Mouse (Mus musculus) MN1 (cell line): Measurements from ENCODE around the gene Tlx2.

Experiments used
- DNase-seq: peaks from one replicate; pipeline ENCODE4 v3.0.0-alpha.2; 2016; ENCODE audit warnings: low spot score

Gene Tlx2

GRCm38 (mm10) chr6:83070247-83070310 lies at the start of gene Tlx2:
Gene Tlx2 (minus strand): TSS chr6:83070293.
- DNase-seq: no peak

DNA sequence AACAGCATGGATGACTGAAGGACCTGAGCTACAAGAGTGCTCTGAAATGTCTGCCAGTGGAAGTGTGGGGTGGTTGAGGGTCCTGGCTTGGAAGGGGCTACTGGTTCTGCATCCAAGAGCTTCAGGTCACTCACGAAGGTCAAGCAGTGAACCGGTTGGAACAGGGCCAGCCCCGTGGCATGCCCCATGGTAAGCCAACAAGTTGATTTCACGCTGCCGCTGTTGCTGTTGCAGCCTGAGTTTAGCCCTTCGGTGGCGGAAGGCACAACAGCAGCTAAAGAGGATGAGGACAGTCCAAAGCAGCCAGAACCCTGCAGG lies 49.6 kb upstream of the Tlx2 start:
- DNase-seq: peak; percentile 60

DNA sequence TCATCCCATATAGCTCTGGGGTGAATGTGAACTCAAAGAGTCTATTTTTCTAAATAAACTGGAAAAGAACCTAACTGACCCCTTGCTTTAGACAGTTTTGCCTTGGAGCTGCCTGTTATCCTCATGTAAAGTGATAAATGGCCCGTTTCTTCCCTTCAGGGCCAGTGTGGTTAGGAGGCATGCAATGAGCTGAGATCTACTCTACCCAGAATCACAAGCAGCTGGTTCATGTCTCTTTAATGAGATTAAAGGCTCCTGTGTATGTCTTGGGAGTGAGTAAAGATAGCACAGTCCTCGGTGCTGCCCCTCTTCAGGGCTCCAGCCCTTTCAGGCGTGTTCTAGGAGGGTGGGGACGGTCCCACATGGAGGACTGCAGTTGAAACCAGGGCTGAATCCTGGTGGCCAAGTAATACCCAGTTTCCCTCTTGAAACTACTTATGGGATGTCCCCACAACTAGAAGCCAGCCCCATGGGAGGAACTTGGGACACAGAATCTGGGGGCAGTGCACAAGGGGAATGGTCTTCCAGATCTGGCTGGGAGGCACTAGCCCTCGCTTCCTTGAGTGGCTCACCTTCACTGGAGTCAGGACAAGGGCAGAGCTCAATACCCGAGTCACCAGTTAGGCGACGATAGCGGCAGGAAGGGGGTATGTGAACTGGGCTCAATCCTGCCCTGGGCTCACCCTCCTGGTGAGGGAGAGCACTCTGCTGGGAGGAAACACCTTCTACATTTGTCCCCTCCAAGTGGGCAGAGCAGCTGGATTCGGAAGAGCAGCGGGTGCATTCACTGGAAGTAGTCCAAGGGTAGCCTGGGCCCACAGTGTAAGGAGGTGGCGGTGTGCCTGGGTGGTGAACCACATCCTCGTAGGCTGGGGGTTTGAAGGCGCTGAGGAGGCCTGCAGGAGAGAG lies 49.0 kb upstream of the Tlx2 start:
- DNase-seq: peak; percentile 70

DNA sequence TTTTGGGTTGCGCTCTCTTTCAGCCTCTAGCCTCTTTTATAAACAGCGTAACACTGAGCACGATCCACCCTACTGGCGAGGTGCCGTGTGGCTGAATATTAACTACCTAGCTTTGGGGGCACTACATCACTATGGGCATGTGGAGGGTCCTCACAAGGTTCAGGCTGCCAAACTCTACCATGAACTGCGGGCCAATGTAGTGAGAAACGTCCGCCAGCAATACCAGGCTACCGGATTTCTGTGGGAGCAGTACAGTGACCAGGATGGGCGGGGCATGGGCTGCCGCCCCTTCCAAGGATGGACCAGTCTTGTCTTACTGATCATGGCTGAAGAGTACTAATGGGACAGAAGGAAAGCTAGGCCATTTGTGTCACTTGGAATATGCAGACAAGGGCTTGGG lies 48.3 kb upstream of the Tlx2 start:
- no peak for DNase-seq

DNA sequence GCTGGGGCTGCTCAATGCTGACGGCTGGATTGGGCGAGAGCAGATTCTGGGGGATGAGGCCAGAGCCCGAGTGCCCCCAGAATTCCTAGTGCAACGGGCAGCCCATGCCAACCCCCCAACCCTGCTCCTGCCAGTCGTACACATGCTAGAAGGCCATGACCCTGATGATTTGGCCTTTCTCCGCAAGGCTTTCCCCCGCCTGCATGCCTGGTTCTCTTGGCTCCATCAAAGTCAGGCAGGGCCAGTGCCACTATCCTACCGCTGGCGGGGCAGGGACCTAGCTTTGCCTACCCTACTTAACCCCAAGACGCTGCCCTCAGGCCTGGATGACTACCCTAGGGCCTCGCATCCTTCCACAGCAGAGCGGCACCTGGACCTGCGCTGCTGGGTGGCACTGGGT lies 47.5 kb upstream of the Tlx2 start:
- no peak for DNase-seq

- DNase-seq: no peak
These were observed 47.0 kb upstream of the Tlx2 start for GRCm38 (mm10) chr6:83117165-83117438.

DNA sequence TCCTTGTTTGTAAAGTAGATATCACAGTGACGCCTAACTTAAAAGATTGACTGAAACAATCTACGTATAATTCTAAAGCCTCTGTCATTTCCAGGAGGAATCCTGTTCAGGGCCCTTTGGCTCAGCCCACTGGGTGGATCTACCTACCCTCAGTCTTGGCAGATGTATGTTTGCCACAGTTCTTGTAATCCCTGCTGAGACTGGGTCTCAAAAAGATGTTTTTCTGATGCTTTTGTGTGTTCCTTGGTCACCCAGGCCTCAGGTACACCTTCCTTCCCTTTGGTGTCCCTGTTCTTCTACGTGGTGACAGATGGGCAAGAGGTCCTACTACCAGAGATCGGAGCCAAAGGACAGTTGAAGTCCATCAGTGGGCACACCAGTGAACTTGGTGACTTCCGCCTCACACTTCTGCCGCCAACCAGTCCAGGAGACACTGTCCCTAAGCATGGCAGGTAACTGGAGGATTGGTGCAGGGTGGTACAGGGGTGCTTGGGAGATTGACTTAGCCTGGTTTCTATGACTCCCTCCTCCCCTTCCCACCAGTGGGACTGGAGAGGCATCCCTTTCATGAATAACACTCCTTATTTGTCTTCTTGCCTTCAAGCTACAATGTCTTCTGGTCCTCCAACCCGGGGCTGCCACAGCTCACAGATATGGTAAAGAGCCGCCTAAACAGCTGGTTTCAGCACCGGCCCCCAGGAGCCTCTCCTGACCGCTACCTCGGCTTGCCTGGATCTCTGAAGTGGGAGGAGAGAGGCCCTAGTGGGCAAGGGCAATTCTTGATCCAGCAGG lies 46.5 kb upstream of the Tlx2 start:
- no peak for DNase-seq

DNA sequence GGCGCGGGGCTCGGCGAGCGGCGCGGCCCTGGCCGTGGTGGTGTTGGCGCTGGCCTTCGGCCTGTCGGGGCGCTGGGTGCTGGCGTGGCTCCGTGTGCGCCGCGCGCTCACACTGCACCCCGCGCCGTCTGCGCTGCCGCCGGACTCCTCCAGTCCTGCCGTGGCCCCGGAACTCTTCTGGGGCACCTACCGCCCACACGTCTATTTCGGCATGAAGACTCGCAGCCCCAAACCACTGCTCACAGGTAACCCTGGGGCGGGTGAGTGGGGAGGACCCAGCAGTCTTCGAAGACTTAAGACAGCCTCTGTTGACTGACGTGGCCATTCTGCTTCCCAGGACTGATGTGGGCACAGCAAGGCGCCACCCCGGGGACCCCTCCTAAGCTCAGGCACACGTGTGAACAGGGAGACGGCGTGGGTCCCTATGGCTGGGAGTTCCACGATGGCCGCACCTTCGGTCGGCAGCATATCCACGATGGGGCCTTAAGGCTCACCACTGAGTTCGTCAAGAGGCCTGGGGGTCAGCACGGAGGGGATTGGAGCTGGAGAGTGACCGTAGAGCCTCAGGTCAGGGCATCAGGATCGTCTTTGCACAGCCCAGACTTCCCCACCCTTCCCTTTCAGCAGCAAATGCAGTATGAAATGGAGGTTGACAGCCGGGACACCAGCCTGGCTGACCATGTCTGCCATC lies 45.7 kb upstream of the Tlx2 start:
- DNase-seq: no peak

GRCm38 (mm10) chr6:83115011-83115671 lies 45.0 kb upstream of the Tlx2 start, which contains the start of gene Mogs:
Gene Mogs (plus strand): TSS chr6:83115496.
- DNase-seq: peak; percentile 94

GRCm38 (mm10) chr6:83111510-83112136 lies 41.5 kb upstream of the Tlx2 start:
- DNase-seq: no peak

DNA sequence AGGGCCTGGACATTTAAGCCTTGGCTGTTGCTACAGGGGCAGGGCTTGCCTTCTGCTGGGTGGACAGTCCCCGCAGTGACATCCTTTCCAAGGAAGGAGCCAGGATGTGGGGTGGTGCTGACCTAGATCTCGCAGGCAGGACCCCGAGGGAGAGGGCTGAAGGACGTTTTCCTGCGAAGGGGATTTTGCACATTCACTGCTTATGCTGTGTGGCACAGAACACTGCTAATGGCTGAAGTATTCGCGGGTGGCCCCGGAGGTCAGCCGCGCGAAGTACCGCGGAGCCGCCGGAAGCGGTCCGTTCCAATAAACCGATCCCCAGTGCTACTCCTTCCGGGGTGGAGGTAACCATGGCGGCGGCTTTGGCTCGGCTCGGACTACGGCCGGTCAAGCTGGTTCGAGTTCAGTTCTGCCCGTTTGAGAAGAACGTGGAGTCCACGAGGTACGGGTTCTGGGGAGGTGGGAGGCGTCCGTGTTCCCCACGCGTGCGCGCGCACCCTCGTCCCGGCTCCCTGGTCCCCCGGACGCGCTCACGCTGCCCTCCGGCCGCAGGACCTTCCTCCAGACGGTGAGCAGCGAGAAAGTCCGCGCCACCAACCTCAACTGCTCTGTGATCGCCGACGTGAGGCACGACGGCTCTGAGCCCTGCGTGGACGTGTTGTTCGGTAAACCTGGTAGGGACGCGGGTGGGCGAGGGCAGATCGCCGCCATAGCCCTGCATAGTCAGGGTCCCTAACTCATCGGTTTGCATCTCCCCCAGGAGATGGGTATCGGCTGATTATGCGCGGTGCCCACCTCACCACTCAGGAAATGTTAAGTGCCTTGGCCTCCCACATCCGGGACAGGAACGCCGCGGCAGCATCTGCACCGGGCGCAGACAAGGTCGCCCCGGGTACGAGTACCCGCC lies 38.9 kb upstream of the Tlx2 start, which contains the start of gene Mrpl53:
Mrpl53 (plus strand) TSS at position 279 of the 907 bp plus-strand sequence.
- DNase-seq: peak; percentile 83

DNA sequence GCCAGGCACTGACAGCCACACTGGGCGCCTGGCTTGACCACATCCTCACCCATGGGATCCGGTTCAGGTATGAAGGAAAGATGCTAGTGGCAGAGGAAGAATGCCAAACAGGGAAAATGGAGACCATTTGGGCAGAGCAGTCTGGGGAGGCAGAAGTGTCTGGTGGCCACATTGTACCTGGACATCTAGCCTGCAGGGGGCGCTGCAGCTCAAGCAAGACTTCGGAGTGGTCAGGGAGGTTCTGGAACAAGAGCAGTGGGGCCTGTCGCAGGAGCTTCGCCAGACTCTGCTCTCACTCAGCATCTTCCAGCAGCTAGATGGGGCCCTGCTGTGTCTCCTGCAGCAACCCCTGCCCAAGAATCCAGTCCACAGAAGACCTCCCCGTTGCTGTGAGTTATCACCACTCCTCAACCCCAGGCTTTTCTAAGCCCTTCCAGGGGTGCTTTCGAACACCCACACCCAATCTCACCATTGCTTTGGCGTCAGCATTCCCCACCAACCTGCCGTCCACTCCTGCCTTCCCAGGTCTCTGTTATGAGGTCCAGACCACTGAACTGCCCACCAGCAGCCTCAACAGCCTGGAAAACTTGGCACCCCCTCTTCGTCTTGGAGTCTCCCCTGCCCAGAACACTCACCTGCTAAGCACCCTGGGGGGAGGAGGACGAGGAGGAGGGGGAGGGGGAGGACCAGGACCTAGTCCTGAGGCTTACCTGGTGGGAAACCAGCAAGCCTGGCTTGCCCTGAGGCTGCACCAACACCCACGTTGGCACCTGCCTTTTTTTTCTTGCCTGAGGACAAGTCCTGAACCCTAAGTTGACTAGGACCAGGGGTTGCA lies 37.7 kb upstream of the Tlx2 start:
- DNase-seq: peak; percentile 92

GRCm38 (mm10) chr6:83104158-83104557 lies 34.1 kb upstream of the Tlx2 start:
- DNase-seq: no peak

- no peak for DNase-seq
These were observed 33.1 kb upstream of the Tlx2 start for GRCm38 (mm10) chr6:83103130-83103650.

DNA sequence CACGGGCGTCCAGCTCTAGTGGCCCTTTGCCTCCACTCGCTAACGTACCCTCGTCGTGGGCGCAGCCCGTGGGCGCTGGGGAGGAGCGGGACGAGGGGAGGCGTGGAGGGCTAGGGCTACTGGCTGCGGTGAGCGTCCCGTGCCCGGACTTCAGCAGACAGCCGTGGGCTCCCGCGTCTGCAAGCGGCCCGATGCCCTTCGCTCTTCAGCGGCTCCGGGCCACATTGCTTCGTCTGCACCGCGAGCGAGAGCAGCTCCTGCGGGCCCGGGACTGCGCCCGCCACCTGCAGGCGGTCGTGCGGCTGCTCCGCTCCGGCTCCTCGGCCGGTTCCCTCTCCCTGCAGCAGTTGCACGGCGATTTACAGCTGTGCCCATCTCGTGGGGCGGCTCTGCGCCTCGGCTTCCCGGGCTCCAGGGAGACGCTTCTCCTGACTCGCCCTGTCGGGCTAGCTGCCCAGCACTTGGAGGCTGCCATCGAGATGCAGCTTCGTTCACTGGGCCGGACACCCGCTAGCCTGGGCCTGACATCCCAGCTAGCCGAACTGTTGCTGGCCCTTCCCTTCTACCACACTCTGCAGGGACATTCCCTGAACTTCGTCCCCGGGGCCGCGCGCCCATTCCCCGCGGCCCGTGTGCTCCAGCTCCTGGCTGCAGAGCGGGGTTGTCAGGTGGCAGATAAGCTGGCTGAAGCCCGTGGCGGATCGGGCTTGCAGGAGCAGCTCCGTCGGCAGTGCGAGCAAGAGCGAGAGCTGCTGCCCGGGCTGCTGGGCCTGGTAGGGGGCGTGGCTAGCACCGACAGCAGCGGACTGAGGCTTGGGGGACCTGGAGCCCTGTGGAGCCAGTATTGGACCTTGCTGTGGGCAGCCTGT lies 31.8 kb upstream of the Tlx2 start:
- DNase-seq: peak; percentile 63

GRCm38 (mm10) chr6:83101316-83101687 lies 31.2 kb upstream of the Tlx2 start, which contains the start of the genes Ccdc142 and Gm42688:
Gene Ccdc142 (plus strand): TSS chr6:83101601.
Gene Gm42688 (plus strand): TSS chr6:83101617.
- peak; percentile 81 for DNase-seq

DNA sequence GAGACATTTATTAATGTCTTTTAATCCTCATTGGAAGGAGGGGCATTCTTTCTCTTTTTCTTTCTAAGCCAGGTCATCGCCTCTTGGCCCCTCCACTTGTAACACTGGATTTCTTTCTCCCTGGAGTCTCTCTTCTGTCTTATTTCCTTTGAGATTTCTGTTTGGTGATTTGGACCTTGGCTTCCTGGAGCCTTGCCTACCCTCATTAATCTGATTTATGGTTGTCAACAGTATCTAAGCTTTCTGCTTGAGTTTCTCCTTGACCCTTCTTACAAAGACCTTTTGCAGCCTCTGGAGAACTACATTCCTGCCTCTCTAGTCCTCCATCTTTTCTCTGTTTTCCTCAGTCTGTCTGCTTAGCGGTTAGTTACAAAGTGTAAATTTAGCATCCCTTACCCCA lies 28.3 kb upstream of the Tlx2 start:
- no peak for DNase-seq

DNA sequence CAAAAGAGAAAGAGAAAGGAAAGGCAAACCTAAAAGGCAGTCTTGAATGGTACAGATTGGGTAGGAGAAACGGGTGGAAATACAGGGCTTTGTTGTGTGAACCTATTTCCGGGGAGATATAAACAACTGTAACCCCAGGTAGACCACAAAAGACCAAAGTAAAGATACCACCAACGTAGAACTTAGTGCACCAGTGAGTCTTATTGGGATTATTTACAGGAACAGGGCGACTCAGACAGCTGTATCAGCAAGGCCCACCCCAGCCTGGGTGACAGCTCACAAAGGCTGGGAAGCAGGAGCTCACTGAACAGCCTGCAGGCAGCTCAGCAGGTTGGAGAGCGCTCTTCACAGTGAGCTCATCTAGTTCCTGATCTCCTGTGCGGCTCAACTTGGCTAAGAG lies 25.9 kb upstream of the Tlx2 start:
- no peak for DNase-seq
